Mouse (Mus musculus) stomach, postnatal 0 days (tissue): ENCODE measurements around the gene Atp10a.

Experiments used
- CTCF ChIP-seq: IDR thresholded peaks from 2 replicates; pipeline ENCODE4 v1.5.1; 2016; ENCODE audit warnings: antibody characterized with exemption, low read depth, mild to moderate bottlenecking, moderate library complexity
- EP300 ChIP-seq: optimal IDR thresholded peaks from 2 replicates; pipeline ENCODE3; 2016; ENCODE audit warnings: antibody characterized with exemption

- TF ChIP-seq CTCF (no peak), EP300 (no peak)
Measured at GRCm38 (mm10) chr7:58843767-58844445, 187.9 kb downstream of the Atp10a start.
